Mouse (Mus musculus) layer of hippocampus, postnatal 14 days (tissue): ENCODE data around the gene Pik3c2g. TPM values are rescaled to one million over a fixed set of nuclear protein-coding genes. Genes with fewer than 3 reads are reported as not detected.

Experiments
- DNase-seq, 2 experiments: peaks; one replicate each; pipeline ENCODE4 v3.0.0; 2021 to 2022; ENCODE audit warnings: low spot score in 2 of 2, mixed read lengths in 1 of 2
- total RNA-seq, 2 experiments: library from RNA; stranded (reverse); gene quantifications; 2 replicates each; pipeline ENCODE4 v1.2.3; 2021

Gene Pik3c2g
- total RNA-seq, 2 experiments from 2014 or later: 0.21 TPM; not detected in 1

- no peak for DNase-seq
Measured at GRCm38 (mm10) chr6:139839907-139840306, 252.9 kb downstream of the Pik3c2g start.

- no peak for DNase-seq
Measured at GRCm38 (mm10) chr6:139841272-139841671, 254.3 kb downstream of the Pik3c2g start.

GRCm38 (mm10) chr6:139842626-139843025, 255.6 kb downstream of the Pik3c2g start:
- no peak for DNase-seq

- DNase-seq: no peak
Measured at GRCm38 (mm10) chr6:139843531-139843930, 256.5 kb downstream of the Pik3c2g start.

GRCm38 (mm10) chr6:139846889-139847544, 260.0 kb downstream of the Pik3c2g start:
- DNase-seq: no peak

- no peak for DNase-seq
Measured at GRCm38 (mm10) chr6:139849931-139850330, 262.9 kb downstream of the Pik3c2g start.

- no peak for DNase-seq
Measured at GRCm38 (mm10) chr6:139851705-139852603, 264.9 kb downstream of the Pik3c2g start.

GRCm38 (mm10) chr6:139852836-139853235, 265.8 kb downstream of the Pik3c2g start:
- peak; percentile 55 to 74 for DNase-seq

- no peak for DNase-seq
Measured at GRCm38 (mm10) chr6:139860141-139860540, 273.1 kb downstream of the Pik3c2g start.

- DNase-seq: no peak
Measured at GRCm38 (mm10) chr6:139861534-139861933, 274.5 kb downstream of the Pik3c2g start.

GRCm38 (mm10) chr6:139865059-139865673, 278.1 kb downstream of the Pik3c2g start:
- no peak for DNase-seq

- peak; percentile 30 to 52 for DNase-seq
Measured at GRCm38 (mm10) chr6:139874418-139875176, 287.6 kb downstream of the Pik3c2g start.

GRCm38 (mm10) chr6:139876691-139877090, 289.7 kb downstream of the Pik3c2g start:
- DNase-seq: no peak

GRCm38 (mm10) chr6:139877476-139878361, 290.7 kb downstream of the Pik3c2g start:
- DNase-seq: no peak

GRCm38 (mm10) chr6:139878362-139878696, 291.3 kb downstream of the Pik3c2g start:
- DNase-seq: peak in 1 of 2 experiments; percentile 25

- DNase-seq: no peak
Measured at GRCm38 (mm10) chr6:139882076-139882475, 295.1 kb downstream of the Pik3c2g start.

- DNase-seq: no peak
Measured at GRCm38 (mm10) chr6:139887175-139887574, 300.2 kb downstream of the Pik3c2g start.

GRCm38 (mm10) chr6:139895637-139896036, 308.6 kb downstream of the Pik3c2g start:
- DNase-seq: no peak

GRCm38 (mm10) chr6:139899630-139900151, 312.7 kb downstream of the Pik3c2g start:
- DNase-seq: no peak

- no peak for DNase-seq
Measured at GRCm38 (mm10) chr6:139901801-139902200, 314.8 kb downstream of the Pik3c2g start.
